Mouse (Mus musculus) G1E (cell line): Measurements from ENCODE around the gene Ceacam1.
"Not testable (repeated sequence)": the region's sequence is repeated elsewhere in the genome, so short reads cannot be mapped to it uniquely, and the experiment has no call there.

Experiments
- CTCF ChIP-seq: IDR thresholded peaks from 2 replicates; pipeline ENCODE4 v1.5.1; 2012; ENCODE audit warnings: low read depth, low read length, inconsistent platforms, mixed read lengths
- GATA1 ChIP-seq: IDR thresholded peaks from 2 replicates; pipeline ENCODE4 v1.6.1; 2012; ENCODE audit warnings: borderline replicate concordance, low read length, inconsistent platforms, mixed read lengths
- GATA2 ChIP-seq: IDR thresholded peaks from 2 replicates; pipeline ENCODE4 v1.6.1; 2012; ENCODE audit warnings: low read depth, low read length, inconsistent platforms, borderline replicate concordance
- TAL1 ChIP-seq: conservative IDR thresholded peaks from 2 replicates; pipeline ENCODE4 v1.6.1; 2012; ENCODE audit warnings: low read depth, low read length, inconsistent platforms, mixed read lengths

- TF ChIP-seq CTCF, TAL1, GATA2, GATA1: not testable (repeated sequence)
These were observed 38.8 kb upstream of the Ceacam1 start for GRCm38 (mm10) chr7:25516070-25516777.
